Mouse (Mus musculus) small intestine, adult 2 months (tissue): ENCODE results near the gene Ypel3. TPM values are rescaled to one million over a fixed set of nuclear protein-coding genes. Genes with fewer than 3 reads are reported as not detected.

Experiments
- H3K27ac ChIP-seq: fragments of 200-500 bp; 2 replicates; pipeline ENCODE4 v1.5.1; 2012; ENCODE audit warnings: low read depth, low read length, control low read depth, inconsistent platforms; ENCODE audit not compliant: insufficient read depth
- H3K27me3 ChIP-seq: fragments of 200-500 bp; 2 replicates; pipeline ENCODE4 v1.6.1; 2012; ENCODE audit warnings: mild to moderate bottlenecking, moderate library complexity, low read length, inconsistent platforms; ENCODE audit not compliant: control insufficient read depth, insufficient read depth
- H3K36me3 ChIP-seq: fragments of 200-500 bp; 2 replicates; pipeline ENCODE4 v1.6.1; 2012; ENCODE audit warnings: mild to moderate bottlenecking, low read length, control low read depth, inconsistent platforms; ENCODE audit not compliant: control insufficient read depth, insufficient read depth
- H3K4me1 ChIP-seq: fragments of 200-500 bp; 2 replicates; pipeline ENCODE4 v1.6.1; 2012; ENCODE audit warnings: low read length, inconsistent platforms, mixed read lengths; ENCODE audit not compliant: control insufficient read depth, insufficient read depth, insufficient read length
- H3K4me3 ChIP-seq: fragments of 200-500 bp; 2 replicates; pipeline ENCODE4 v1.5.1; 2012; ENCODE audit warnings: low read depth, mild to moderate bottlenecking, control low read depth, inconsistent platforms, low read length, moderate library complexity
- CTCF ChIP-seq: fragments of 200-500 bp; IDR thresholded peaks from 2 replicates; pipeline ENCODE4 v1.5.1; 2012; ENCODE audit warnings: low read depth, mild to moderate bottlenecking, control low read depth, inconsistent platforms, low read length, moderate library complexity, mixed read lengths; ENCODE audit not compliant: insufficient replicate concordance, insufficient read length; ENCODE audit errors: extremely low read depth
- POLR2A ChIP-seq: fragments of 200-500 bp; IDR thresholded peaks from 2 replicates; pipeline ENCODE4 v1.6.1; 2012; ENCODE audit warnings: low read depth, mild to moderate bottlenecking, control low read depth, inconsistent platforms, low read length, moderate library complexity
- WGBS: fragments of 180-500 bp; shearing (Covaris S2); methylation state at CpG from one replicate; pipeline ENCODE4 v1.1.7; 2018; 5-methylcytosine and 5-hydroxymethylcytosine counted together
- polyA plus RNA-seq: library from polyadenylated mRNA; depleted of rRNA; stranded (reverse); fragments of >200 nt; gene quantifications from 2 replicates; pipeline ENCODE4 v1.2.3, GENCODE M21; 2012

The Ypel3 gene
- polyA plus RNA-seq, 1 experiment, result 244 TPM

DNA sequence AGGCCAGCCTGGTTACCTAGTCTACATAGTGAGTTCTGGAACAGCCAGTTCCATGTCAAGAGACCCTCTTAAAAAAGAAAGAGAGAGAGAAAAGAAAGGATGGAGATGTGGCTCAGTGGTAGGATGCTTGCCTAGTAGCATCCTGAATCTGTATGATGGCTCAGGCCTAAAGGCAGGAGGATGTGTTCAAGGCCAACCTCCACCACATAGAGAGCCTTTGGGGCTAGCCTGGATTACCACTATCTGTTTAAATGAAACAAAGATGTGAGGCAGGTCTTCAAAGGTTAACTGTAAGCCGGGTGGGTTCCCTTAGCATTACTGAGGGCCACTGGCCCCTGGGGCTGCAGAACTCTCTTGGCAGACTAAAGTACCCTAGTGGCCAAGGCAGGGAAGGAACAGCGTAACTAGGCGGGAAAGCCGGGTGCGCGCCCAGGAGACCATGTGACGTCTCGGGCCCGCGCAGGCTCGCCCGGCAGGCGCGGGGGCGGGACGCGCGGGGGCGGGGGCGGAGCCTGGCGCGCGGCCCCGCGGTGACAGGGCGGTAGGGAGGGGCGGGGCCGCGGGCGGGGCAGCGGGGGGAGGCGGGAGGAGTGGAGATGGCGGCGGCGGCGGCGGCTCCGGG is 17.6 kb upstream of the Ypel3 start, which contains the start of gene Mapk3:
Gene Mapk3, plus strand, starts transcription at position 552 of the 622 bp plus-strand sequence.
- Histone ChIP-seq H3K27ac (peak within 1 kb of the TSS; percentile 100), H3K36me3 (peaks cover 21% of the 10 kb centered on the region), H3K27me3 (no peaks in the 10 kb centered on the region), H3K4me1 (peaks cover 17% of the 10 kb centered on the region; the same call in 1 of the 2 replicates), H3K4me3 (peak within 1 kb of the TSS; percentile 97)
- TF ChIP-seq POLR2A (no peak), CTCF (peak; percentile 89)
- 0% methylated on average over 25 of the region's 38 CpGs for WGBS

DNA sequence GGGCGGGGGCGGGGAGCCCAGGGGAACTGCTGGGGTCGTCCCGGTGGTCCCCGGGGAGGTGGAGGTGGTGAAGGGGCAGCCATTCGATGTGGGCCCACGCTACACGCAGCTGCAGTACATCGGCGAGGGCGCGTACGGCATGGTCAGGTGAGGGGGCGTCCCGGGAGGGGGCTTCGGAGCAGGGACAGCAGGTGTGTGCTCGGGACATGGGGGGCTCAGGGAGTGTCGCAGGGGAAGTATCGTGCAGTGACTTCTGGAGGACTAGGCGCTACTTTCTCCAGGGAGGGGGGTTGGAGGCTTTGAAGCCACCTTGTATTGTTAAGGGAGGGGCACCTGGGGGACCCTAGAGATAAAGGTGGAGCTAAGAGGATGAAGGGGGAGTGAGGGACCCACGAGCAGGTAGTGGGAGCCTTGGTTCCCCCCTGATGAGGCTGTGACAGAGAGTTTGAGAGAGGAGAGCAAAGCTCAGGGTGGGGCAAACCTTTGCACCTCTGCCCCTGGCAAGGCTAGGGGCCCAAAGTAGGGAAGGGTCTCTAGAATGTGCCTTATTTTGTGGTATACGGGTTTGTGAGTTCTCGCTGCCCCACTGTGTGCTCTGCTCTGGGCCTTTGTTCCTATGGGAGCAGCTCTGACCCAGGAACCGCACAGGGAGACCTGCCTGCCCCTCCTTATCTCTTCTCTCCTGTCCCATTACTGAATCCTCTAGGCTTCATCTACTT is 16.9 kb upstream of the Ypel3 start:
- no peak for TF ChIP-seq CTCF
- TF ChIP-seq POLR2A, result no peak; the same call in 1 of the 2 replicates

DNA sequence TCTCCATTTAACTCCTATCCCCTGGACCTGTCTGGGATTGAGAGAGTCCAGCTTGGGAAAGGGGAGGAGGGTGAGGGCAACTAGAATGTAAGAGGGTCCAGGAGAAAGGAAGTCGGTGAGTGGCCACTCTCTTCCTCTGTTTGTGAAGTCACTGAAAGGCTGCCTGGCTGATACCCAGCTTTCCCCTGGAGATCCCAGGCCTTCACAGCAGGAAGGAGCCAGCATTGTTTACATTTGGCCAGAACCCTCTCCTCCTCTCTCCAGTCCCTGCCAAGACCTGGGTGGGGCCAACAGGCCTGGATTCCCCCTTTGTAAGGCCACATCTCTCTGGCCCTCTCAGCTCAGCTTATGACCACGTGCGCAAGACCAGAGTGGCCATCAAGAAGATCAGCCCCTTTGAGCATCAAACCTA is 16.4 kb upstream of the Ypel3 start:
- peak overlapping the region; percentile 97 for H3K4me3 ChIP-seq
- H3K36me3 ChIP-seq, result peaks cover 33% of the 10 kb centered on the region
- TF ChIP-seq POLR2A (peak; percentile 43), CTCF (no peak)
- H3K27me3 ChIP-seq, result no peaks in the 10 kb centered on the region
- 8% methylated on average over 3 of the region's 3 CpGs for WGBS
- peak overlapping the region; percentile 100 for H3K27ac ChIP-seq
- H3K4me1 ChIP-seq, result peaks cover 10% of the 10 kb centered on the region; the same call in 1 of the 2 replicates

More for the DNA sequence above, 16.9 kb upstream of the Ypel3 start:
- peaks cover 14% of the 10 kb centered on the region; the same call in 1 of the 2 replicates for H3K4me1 ChIP-seq
- H3K4me3 ChIP-seq, result peak overlapping the region; percentile 97
- peak overlapping the region; percentile 100 for H3K27ac ChIP-seq
- no peaks in the 10 kb centered on the region for H3K27me3 ChIP-seq
- peaks cover 28% of the 10 kb centered on the region for H3K36me3 ChIP-seq
- 1% methylated on average over 23 of the region's 24 CpGs for WGBS

DNA sequence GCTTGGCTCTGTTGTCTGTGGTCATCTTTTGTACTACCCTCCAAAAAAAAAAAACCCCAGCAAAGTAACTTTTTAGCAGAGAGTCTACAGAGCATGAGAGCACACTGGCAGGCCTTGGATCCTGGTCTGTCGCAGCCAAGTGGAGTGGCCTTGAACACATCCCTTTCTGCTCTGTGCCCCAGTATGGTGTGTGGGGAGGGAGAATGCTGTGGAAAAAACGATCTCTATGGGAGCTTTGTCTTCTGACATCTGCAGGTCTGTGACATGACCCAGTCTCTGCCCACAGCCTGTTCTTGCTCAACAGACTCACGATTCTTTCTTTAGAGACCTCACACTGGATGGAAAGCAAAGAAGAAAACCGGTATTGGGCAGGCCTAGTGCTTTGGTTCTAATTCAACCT is 15.8 kb upstream of the Ypel3 start:
- Histone ChIP-seq H3K27ac (peak overlapping the region; percentile 100), H3K27me3 (no peaks in the 10 kb centered on the region), H3K4me1 (peaks cover 13% of the 10 kb centered on the region), H3K4me3 (peak overlapping the region; percentile 97), H3K36me3 (peaks cover 37% of the 10 kb centered on the region)
- 19% methylated on average over 4 of the region's 4 CpGs for WGBS
- TF ChIP-seq CTCF, result no peak
- TF ChIP-seq POLR2A, result no peak

DNA sequence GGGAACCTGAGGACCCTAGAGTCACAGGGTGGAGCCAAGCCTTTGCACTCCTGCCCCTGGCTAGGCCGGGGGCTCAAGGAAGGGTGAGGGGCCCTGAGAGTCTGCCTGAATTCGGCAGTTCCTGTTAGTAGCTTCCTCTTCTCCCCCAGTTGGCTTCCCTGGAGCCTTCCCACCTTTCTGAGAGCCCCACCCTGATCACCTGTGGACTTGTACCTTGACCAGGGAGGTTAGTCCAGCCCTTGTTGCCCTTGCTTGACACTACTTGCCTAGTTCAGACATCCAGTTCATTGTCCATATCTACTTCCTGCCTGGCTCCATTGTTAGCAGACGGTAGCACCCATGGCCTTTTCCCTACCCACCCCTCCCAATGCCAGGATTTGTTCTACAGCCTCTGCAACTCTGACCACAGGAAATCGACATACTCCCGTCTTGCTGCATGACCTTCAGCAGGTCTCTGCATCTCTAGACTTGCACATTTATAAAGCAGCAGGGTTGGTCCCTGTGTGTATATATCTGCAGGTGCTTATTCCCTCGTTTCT is 15.2 kb upstream of the Ypel3 start:
- Histone ChIP-seq H3K27me3 (no peaks in the 10 kb centered on the region), H3K27ac (peak overlapping the region; percentile 100), H3K36me3 (peaks cover 41% of the 10 kb centered on the region), H3K4me3 (peak overlapping the region; percentile 47), H3K4me1 (peaks cover 17% of the 10 kb centered on the region)
- TF ChIP-seq CTCF, result no peak
- peak; percentile 58; the same call in 1 of the 2 replicates for TF ChIP-seq POLR2A
- WGBS, result 13% methylated on average over 6 of the region's 6 CpGs

DNA sequence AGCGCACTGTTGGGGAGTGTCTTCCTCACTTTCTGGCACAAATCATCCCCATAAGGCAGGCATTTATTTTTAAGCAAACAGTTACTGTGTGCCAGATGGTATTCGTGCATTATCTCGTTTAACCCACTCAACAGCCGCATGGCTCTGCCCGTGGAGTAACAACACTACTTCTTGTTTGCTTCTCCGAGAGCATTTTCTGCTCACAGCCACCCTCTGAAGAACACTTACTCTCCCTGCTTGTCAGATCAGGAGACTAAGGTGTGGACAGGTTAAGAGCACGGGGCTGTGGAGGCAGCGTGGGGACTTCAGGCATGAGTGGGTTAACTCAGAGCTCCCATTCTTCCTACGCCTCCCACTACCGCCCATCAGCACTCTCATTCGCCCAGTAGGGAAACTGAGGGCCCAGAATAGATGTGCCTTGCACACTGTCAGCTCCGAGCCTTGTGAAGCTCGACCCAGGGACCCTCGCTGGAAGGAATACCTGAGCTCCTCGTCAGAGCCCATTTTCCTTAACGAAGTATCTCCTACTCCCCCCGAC is 14.2 kb upstream of the Ypel3 start:
- Histone ChIP-seq H3K4me1 (peaks cover 17% of the 10 kb centered on the region), H3K36me3 (peaks cover 51% of the 10 kb centered on the region), H3K27ac (0 out of 2 replicates have a peak overlapping the region, but pooled peaks have one; percentile 24), H3K4me3 (no peak overlapping the region), H3K27me3 (no peaks in the 10 kb centered on the region)
- no peak for TF ChIP-seq CTCF
- TF ChIP-seq POLR2A, result no peak
- 69% methylated on average over 17 of the region's 17 CpGs for whole genome bisulfite sequencing
